Mouse (Mus musculus): ENCODE measurements around the gene Atp11a. TPM values are rescaled to one million over a fixed set of nuclear protein-coding genes. Genes with fewer than 3 reads are reported as not detected.

Gene Atp11a
- total and polyA plus RNA-seq, 2 experiments from 2014 or later: 10.5 to 77.4 TPM

GRCm38 (mm10) chr8:12759963-12760362, 3.1 kb downstream of the Atp11a start:
- ATAC-seq (ENCODE audit: insufficient read depth, low read depth): no peak
- Histone ChIP-seq H3K4me1 (ENCODE audit: control insufficient read depth, insufficient read depth) (peaks cover 55% of the 10 kb centered on the region), H3K4me2 (ENCODE audit: low read depth, low read length) (no peak overlapping the region), H3K9ac (replicated peaks; ENCODE audit: low read depth, low read length) (no peak overlapping the region), H3K36me3 (replicated peaks; ENCODE audit: control insufficient read depth, insufficient read depth, low read length) (no peaks in the 10 kb centered on the region), H3K27ac (ENCODE audit: low read depth) (no peak overlapping the region), H3K4me3 (ENCODE audit: low read depth, low read length) (no peak overlapping the region), H3K9me3 (replicated peaks; ENCODE audit: control insufficient read depth, low read length) (no peaks in the 10 kb centered on the region), H3K27me3 (ENCODE audit: control insufficient read depth, insufficient read depth, low read length) (no peaks in the 10 kb centered on the region)
- TF ChIP-seq CTCF (IDR thresholded peaks at IDR 0.05; ENCODE audit: low read depth) (no peak), EP300 (IDR thresholded peaks at IDR 0.05; ENCODE audit: low read depth) (no peak)
- no peak for DNase-seq (ENCODE audit: low spot score)
- 79% methylated on average over 3 of the region's 3 CpGs for WGBS

GRCm38 (mm10) chr8:12761873-12762272, 5.1 kb downstream of the Atp11a start:
- Histone ChIP-seq H3K9ac (replicated peaks; ENCODE audit: low read depth, low read length) (no peak overlapping the region), H3K4me3 (ENCODE audit: low read depth, low read length) (no peak overlapping the region), H3K4me1 (ENCODE audit: control insufficient read depth, insufficient read depth) (peaks cover 55% of the 10 kb centered on the region), H3K4me2 (ENCODE audit: low read depth, low read length) (no peak overlapping the region), H3K27me3 (ENCODE audit: control insufficient read depth, insufficient read depth, low read length) (no peaks in the 10 kb centered on the region), H3K9me3 (replicated peaks; ENCODE audit: control insufficient read depth, low read length) (no peaks in the 10 kb centered on the region), H3K36me3 (replicated peaks; ENCODE audit: control insufficient read depth, insufficient read depth, low read length) (0 out of 2 replicates have a peak, but pooled peaks cover 3% of the 10 kb centered on the region), H3K27ac (ENCODE audit: low read depth) (no peak overlapping the region)
- DNase-seq (ENCODE audit: low spot score) (no peak), ATAC-seq (ENCODE audit: insufficient read depth, low read depth) (no peak)
- no peak for TF ChIP-seq CTCF (IDR thresholded peaks at IDR 0.05; ENCODE audit: low read depth)
- TF ChIP-seq EP300 (IDR thresholded peaks at IDR 0.05; ENCODE audit: low read depth): no peak
- WGBS: 51% methylated on average over 3 of the region's 3 CpGs

GRCm38 (mm10) chr8:12763565-12764108, 6.8 kb downstream of the Atp11a start:
- Histone ChIP-seq H3K4me1 (ENCODE audit: control insufficient read depth, insufficient read depth) (peaks cover 52% of the 10 kb centered on the region), H3K4me3 (ENCODE audit: low read depth, low read length) (no peak overlapping the region), H3K9ac (replicated peaks; ENCODE audit: low read depth, low read length) (no peak overlapping the region), H3K36me3 (replicated peaks; ENCODE audit: control insufficient read depth, insufficient read depth, low read length) (peaks cover 3% of the 10 kb centered on the region; the same call in 1 of the 2 replicates), H3K27me3 (ENCODE audit: control insufficient read depth, insufficient read depth, low read length) (no peaks in the 10 kb centered on the region), H3K4me2 (ENCODE audit: low read depth, low read length) (no peak overlapping the region), H3K27ac (ENCODE audit: low read depth) (peak overlapping the region; percentile 40; the same call in 1 of the 2 replicates), H3K9me3 (replicated peaks; ENCODE audit: control insufficient read depth, low read length) (no peaks in the 10 kb centered on the region)
- TF ChIP-seq CTCF (IDR thresholded peaks at IDR 0.05; ENCODE audit: low read depth) (no peak), EP300 (IDR thresholded peaks at IDR 0.05; ENCODE audit: low read depth) (0 out of 2 replicates have a peak, but pooled peaks have one; percentile 28)
- WGBS: 55% methylated on average over 4 of the region's 4 CpGs
- DNase-seq (ENCODE audit: low spot score) (no peak), ATAC-seq (ENCODE audit: insufficient read depth, low read depth) (peak; percentile 57)

- Histone ChIP-seq H3K27ac (ENCODE audit: low read depth) (no peak overlapping the region), H3K4me3 (ENCODE audit: low read depth, low read length) (no peak overlapping the region), H3K27me3 (ENCODE audit: control insufficient read depth, insufficient read depth, low read length) (no peaks in the 10 kb centered on the region), H3K4me1 (ENCODE audit: control insufficient read depth, insufficient read depth) (peaks cover 50% of the 10 kb centered on the region), H3K9ac (replicated peaks; ENCODE audit: low read depth, low read length) (no peak overlapping the region), H3K9me3 (replicated peaks; ENCODE audit: control insufficient read depth, low read length) (no peaks in the 10 kb centered on the region), H3K4me2 (ENCODE audit: low read depth, low read length) (no peak overlapping the region), H3K36me3 (replicated peaks; ENCODE audit: control insufficient read depth, insufficient read depth, low read length) (peaks cover 3% of the 10 kb centered on the region; the same call in 1 of the 2 replicates)
- DNase-seq (ENCODE audit: low spot score) (no peak), ATAC-seq (ENCODE audit: insufficient read depth, low read depth) (no peak)
- WGBS: 92% methylated on average over 4 of the region's 4 CpGs
- TF ChIP-seq CTCF (IDR thresholded peaks at IDR 0.05; ENCODE audit: low read depth): no peak
- no peak for TF ChIP-seq EP300 (IDR thresholded peaks at IDR 0.05; ENCODE audit: low read depth)
These were observed 8.2 kb downstream of the Atp11a start for GRCm38 (mm10) chr8:12764971-12765370.

GRCm38 (mm10) chr8:12767176-12767575, 10.4 kb downstream of the Atp11a start:
- WGBS: 95% methylated on average over 3 of the region's 3 CpGs

GRCm38 (mm10) chr8:12768747-12769146, 11.9 kb downstream of the Atp11a start:
- ATAC-seq (ENCODE audit: insufficient read depth, low read depth): no peak
- Histone ChIP-seq H3K9me3 (replicated peaks; ENCODE audit: control insufficient read depth, low read length) (no peaks in the 10 kb centered on the region), H3K27ac (ENCODE audit: low read depth) (no peak overlapping the region; the same call in 1 of the 2 replicates), H3K27me3 (ENCODE audit: control insufficient read depth, insufficient read depth, low read length) (no peaks in the 10 kb centered on the region), H3K4me2 (ENCODE audit: low read depth, low read length) (no peak overlapping the region), H3K9ac (replicated peaks; ENCODE audit: low read depth, low read length) (no peak overlapping the region), H3K4me1 (ENCODE audit: control insufficient read depth, insufficient read depth) (peaks cover 43% of the 10 kb centered on the region), H3K4me3 (ENCODE audit: low read depth, low read length) (no peak overlapping the region), H3K36me3 (replicated peaks; ENCODE audit: control insufficient read depth, insufficient read depth, low read length) (peaks cover 3% of the 10 kb centered on the region; the same call in 1 of the 2 replicates)
- WGBS: 29% methylated on average over 6 of the region's 6 CpGs
- DNase-seq (ENCODE audit: low spot score): no peak
- TF ChIP-seq CTCF (IDR thresholded peaks at IDR 0.05; ENCODE audit: low read depth) (no peak), EP300 (IDR thresholded peaks at IDR 0.05; ENCODE audit: low read depth) (no peak)

More at GRCm38 (mm10) chr8:12767176-12767575, 10.4 kb downstream of the Atp11a start:
- H3K9ac ChIP-seq (replicated peaks; ENCODE audit: low read depth, low read length): no peak overlapping the region
- H3K36me3 ChIP-seq (replicated peaks; ENCODE audit: control insufficient read depth, insufficient read depth, low read length): peaks cover 3% of the 10 kb centered on the region; the same call in 1 of the 2 replicates
- TF ChIP-seq EP300 (IDR thresholded peaks at IDR 0.05; ENCODE audit: low read depth): no peak
- TF ChIP-seq CTCF (IDR thresholded peaks at IDR 0.05; ENCODE audit: low read depth): no peak
- H3K4me1 ChIP-seq (ENCODE audit: control insufficient read depth, insufficient read depth): peaks cover 51% of the 10 kb centered on the region
- H3K4me2 ChIP-seq (ENCODE audit: low read depth, low read length): no peak overlapping the region
- no peaks in the 10 kb centered on the region for H3K9me3 ChIP-seq (replicated peaks; ENCODE audit: control insufficient read depth, low read length)
- DNase-seq (ENCODE audit: low spot score) (no peak), ATAC-seq (ENCODE audit: insufficient read depth, low read depth) (no peak)
- H3K27ac ChIP-seq (ENCODE audit: low read depth): no peak overlapping the region
- H3K4me3 ChIP-seq (ENCODE audit: low read depth, low read length): no peak overlapping the region
- H3K27me3 ChIP-seq (ENCODE audit: control insufficient read depth, insufficient read depth, low read length): no peaks in the 10 kb centered on the region

All from heart, postnatal 0 days (tissue).